Mouse (Mus musculus) adrenal gland, postnatal 10 days (tissue): ENCODE data around the gene Tns3. TPM values are rescaled to one million over a fixed set of nuclear protein-coding genes. Genes with fewer than 3 reads are reported as not detected.

ENCODE experiments used
- DNase-seq: peaks from one replicate; pipeline ENCODE4 v3.0.0; 2021; ENCODE audit warnings: mixed read lengths
- total RNA-seq, 2 experiments: library from RNA; stranded (reverse); gene quantifications; 2 replicates each; pipeline ENCODE4 v1.2.3; 2021

Gene Tns3
- total RNA-seq, 2 experiments from 2014 or later: 36.5 to 38.5 TPM

GRCm38 (mm10) chr11:8680650-8681049 is 16.3 kb upstream of the Tns3 start:
- DNase-seq: no peak

GRCm38 (mm10) chr11:8679221-8679620 is 14.9 kb upstream of the Tns3 start:
- no peak for DNase-seq

- DNase-seq: peak; percentile 45
Observed at GRCm38 (mm10) chr11:8678260-8678995, 14.1 kb upstream of the Tns3 start.

GRCm38 (mm10) chr11:8675701-8676474 is 11.6 kb upstream of the Tns3 start:
- no peak for DNase-seq

- no peak for DNase-seq
Observed at GRCm38 (mm10) chr11:8674549-8675149, 10.3 kb upstream of the Tns3 start.

- DNase-seq: no peak
Observed at GRCm38 (mm10) chr11:8671698-8672097, 7.4 kb upstream of the Tns3 start.

- DNase-seq: no peak
Observed at GRCm38 (mm10) chr11:8669138-8669537, 4.8 kb upstream of the Tns3 start.

GRCm38 (mm10) chr11:8664797-8665196 is 462 bp upstream of the Tns3 start:
- no peak for DNase-seq

GRCm38 (mm10) chr11:8663444-8664392 is 617 bp downstream of the Tns3 start:
- DNase-seq: peak; percentile 79

GRCm38 (mm10) chr11:8662706-8663429 is 1.5 kb downstream of the Tns3 start:
- DNase-seq: no peak

- no peak for DNase-seq
Observed at GRCm38 (mm10) chr11:8660951-8661350, 3.4 kb downstream of the Tns3 start.

GRCm38 (mm10) chr11:8659851-8660250 is 4.5 kb downstream of the Tns3 start:
- no peak for DNase-seq

GRCm38 (mm10) chr11:8659061-8659460 is 5.3 kb downstream of the Tns3 start:
- no peak for DNase-seq

GRCm38 (mm10) chr11:8657493-8657892 is 6.8 kb downstream of the Tns3 start:
- no peak for DNase-seq

- DNase-seq: no peak
Observed at GRCm38 (mm10) chr11:8656448-8657393, 7.6 kb downstream of the Tns3 start.

- peak; percentile 47 for DNase-seq
Observed at GRCm38 (mm10) chr11:8653800-8654295, 10.5 kb downstream of the Tns3 start.

- DNase-seq: no peak
Observed at GRCm38 (mm10) chr11:8652792-8653645, 11.3 kb downstream of the Tns3 start.

GRCm38 (mm10) chr11:8652116-8652714 is 12.1 kb downstream of the Tns3 start:
- DNase-seq: no peak
